Mouse (Mus musculus): ENCODE results near the gene Tcte2. TPM values are rescaled to one million over a fixed set of nuclear protein-coding genes. Genes with fewer than 3 reads are reported as not detected.

Tcte2 gene
- polyA plus RNA-seq, 1 experiment, result 8.1 TPM

DNA sequence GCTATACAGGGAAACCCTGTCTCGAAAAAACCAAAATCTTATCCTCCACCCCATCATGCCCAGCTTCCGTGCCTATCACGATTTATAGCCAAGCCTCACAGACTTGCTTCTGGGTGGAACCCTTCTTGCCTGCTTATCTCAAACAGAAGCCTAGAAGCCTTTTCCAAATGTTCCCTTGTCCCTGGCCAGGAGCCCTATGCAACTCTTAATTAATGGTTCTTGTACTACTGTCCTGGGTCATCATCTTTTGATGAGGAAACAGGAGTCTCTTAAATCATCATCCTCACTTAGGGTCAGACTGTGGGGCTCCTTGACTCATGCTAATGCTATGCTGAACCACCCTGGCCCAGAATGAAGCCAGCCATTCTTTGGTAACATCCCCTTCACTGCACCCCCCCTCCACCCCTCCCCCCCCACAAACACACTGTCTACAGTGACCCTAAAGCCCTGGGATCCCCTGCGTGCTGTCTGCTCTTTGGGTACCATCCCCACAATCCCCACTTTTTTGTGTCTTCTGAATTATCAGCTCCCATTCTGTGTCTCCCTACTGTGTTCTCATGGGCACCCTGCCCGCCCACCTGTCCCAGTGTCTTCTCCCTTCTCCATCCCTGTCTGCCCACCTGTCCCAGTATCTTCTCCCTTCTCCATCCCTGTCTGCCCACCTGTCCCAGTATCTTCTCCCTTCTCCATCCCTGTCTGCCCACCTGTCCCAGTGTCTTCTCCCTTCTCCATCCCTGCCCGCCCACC, 30.5 kb downstream of the Tcte2 start:
- TF ChIP-seq CTCF (IDR thresholded peaks at IDR 0.05; ENCODE audit: insufficient read depth, low read length), result no peak
- no peak for TF ChIP-seq POLR2A (IDR thresholded peaks at IDR 0.05; ENCODE audit: borderline replicate concordance, extremely low read depth, low read depth, low read length)
- WGBS, result 85% methylated on average over 6 of the region's 6 CpGs
- no peak for DNase-seq
- H3K4me1 ChIP-seq (ENCODE audit: control insufficient read depth, insufficient read depth, low read length), result 0 out of 2 replicates have a peak, but pooled peaks cover 5% of the 10 kb centered on the region
- no peak overlapping the region for H3K4me3 ChIP-seq (replicated peaks; ENCODE audit: extremely low read depth, low read depth, low read length)

DNA sequence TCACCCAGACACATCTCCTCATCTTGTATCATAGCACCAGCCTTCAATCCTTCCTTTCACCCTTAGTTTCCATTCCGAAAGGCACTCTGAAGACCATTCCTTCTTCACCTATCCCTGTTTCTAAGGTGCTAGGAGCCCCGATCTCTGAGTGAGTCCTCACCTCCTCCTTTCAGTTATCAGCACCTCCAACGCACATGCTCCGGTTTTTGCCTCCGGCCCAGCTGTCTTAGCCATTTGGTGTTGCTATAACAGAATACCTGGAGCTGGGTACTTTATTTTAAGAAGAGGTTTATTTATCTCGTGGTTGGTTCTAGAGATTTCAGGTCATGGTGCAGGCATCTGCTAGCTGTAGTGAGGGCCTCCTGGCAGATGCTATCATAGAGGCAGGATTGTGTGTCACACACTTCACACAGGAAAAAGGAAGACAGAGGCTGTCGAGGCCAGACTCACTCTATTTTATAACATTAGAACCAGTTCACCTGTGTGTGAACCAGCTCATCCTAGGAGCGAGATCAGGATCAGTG, 34.7 kb downstream of the Tcte2 start:
- DNase-seq, result no peak
- Histone ChIP-seq H3K4me1 (ENCODE audit: control insufficient read depth, insufficient read depth, low read length) (0 out of 2 replicates have a peak, but pooled peaks cover 3% of the 10 kb centered on the region), H3K4me3 (replicated peaks; ENCODE audit: extremely low read depth, low read depth, low read length) (no peak overlapping the region)
- 90% methylated on average over 8 of the region's 8 CpGs for WGBS
- TF ChIP-seq POLR2A (IDR thresholded peaks at IDR 0.05; ENCODE audit: borderline replicate concordance, extremely low read depth, low read depth, low read length), result no peak
- TF ChIP-seq CTCF (IDR thresholded peaks at IDR 0.05; ENCODE audit: insufficient read depth, low read length), result no peak

DNA sequence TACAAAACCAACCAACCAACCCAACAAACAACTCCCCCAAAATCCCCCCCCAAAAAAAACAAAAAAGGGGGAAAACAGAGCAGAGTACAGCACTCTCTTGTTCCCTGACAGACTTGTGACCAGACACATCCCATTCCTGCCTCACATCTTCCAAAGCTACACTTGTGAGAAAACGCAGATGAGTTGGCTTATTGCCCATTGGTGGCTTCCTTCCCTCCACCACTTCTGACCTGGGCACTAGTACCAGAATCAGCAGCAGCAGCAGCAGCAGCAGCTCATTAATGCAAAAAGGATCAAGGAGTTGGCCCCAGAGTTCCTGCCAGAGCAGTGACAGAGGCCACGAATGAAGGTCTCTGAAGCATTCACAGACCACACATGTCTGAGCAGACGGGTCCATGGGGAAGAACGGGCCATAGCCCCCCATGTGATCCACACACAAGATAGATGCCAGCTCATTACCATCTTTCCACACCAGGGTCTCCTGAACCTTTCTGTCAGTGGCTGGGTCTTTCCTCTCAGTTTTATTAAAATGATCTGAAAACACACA, 36.5 kb downstream of the Tcte2 start:
- TF ChIP-seq POLR2A (IDR thresholded peaks at IDR 0.05; ENCODE audit: borderline replicate concordance, extremely low read depth, low read depth, low read length) (no peak), CTCF (IDR thresholded peaks at IDR 0.05; ENCODE audit: insufficient read depth, low read length) (no peak)
- no peak for DNase-seq
- Histone ChIP-seq H3K4me3 (replicated peaks; ENCODE audit: extremely low read depth, low read depth, low read length) (no peak overlapping the region), H3K4me1 (ENCODE audit: control insufficient read depth, insufficient read depth, low read length) (peaks cover 2% of the 10 kb centered on the region; the same call in 1 of the 2 replicates)
- WGBS, result 47% methylated on average over 4 of the region's 4 CpGs

DNA sequence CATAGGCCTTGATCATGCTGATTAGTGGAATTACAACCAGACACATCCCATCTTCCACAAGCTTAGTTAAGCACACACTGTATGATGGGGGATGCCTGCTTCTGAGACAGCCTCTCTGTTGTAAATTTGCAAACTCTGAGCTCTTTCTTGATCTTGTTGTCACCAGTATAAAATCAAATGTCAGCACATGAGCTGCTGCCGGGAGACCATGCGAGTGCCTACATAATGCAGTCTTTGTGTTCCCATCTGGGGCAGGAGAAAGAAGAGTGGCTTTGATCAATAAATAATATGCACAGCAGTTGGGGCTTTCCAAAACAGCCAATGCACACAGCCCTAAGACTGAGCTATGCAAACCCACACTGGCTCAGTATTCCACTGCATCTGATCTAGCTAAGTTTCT, 39.2 kb downstream of the Tcte2 start:
- no peak for DNase-seq
- TF ChIP-seq CTCF (IDR thresholded peaks at IDR 0.05; ENCODE audit: insufficient read depth, low read length) (no peak), POLR2A (IDR thresholded peaks at IDR 0.05; ENCODE audit: borderline replicate concordance, extremely low read depth, low read depth, low read length) (no peak)
- H3K4me1 ChIP-seq (ENCODE audit: control insufficient read depth, insufficient read depth, low read length), result peaks cover 2% of the 10 kb centered on the region; the same call in 1 of the 2 replicates

DNA sequence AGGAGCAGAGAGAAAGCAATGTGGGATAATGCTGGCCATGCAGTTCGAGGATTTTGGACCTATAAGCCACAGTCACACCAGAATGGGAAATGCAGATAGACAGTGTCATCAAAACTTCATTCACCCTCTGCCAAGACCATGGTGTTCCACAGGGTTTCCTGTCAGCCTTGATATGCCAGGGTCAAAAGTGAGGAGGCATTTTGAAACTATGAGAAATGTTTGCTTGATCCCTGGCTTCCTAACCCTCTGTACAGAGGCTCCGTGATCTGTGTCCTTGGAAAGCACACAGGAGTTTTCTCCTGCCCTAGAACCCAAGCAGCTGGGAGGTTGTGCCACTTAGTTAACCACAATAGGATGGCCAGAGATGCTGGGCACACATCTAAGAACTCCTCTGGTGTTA, 40.3 kb downstream of the Tcte2 start:
- no peak for DNase-seq
- Histone ChIP-seq H3K4me1 (ENCODE audit: control insufficient read depth, insufficient read depth, low read length) (peaks cover 2% of the 10 kb centered on the region; the same call in 1 of the 2 replicates), H3K4me3 (replicated peaks; ENCODE audit: extremely low read depth, low read depth, low read length) (no peak overlapping the region)
- TF ChIP-seq POLR2A (IDR thresholded peaks at IDR 0.05; ENCODE audit: borderline replicate concordance, extremely low read depth, low read depth, low read length), result no peak
- TF ChIP-seq CTCF (IDR thresholded peaks at IDR 0.05; ENCODE audit: insufficient read depth, low read length), result no peak
- WGBS, result 41% methylated on average over 2 of the region's 2 CpGs

More for the DNA sequence above, 39.2 kb downstream of the Tcte2 start:
- 86% methylated on average over 2 of the region's 2 CpGs for WGBS
- no peak overlapping the region for H3K4me3 ChIP-seq (replicated peaks; ENCODE audit: extremely low read depth, low read depth, low read length)

DNA sequence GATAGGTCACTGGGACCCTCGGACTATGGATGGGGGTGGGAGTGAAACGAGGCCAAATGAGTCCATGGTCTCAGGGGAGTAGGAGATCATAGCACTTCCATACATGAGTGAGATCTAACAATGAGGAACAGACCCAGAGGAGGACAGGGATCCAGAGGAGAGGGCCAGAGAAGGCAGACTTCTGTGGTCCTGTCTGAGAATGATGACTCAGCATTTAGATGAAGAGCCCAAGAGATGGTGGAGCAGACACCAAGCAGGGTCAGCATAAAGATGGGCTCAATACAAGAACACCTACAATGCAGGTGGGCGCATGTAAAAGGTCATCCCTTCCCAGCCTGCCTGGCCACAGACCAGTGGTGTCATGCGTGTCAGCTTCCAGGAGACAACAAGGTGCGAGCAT, 41.4 kb downstream of the Tcte2 start:
- Histone ChIP-seq H3K4me3 (replicated peaks; ENCODE audit: extremely low read depth, low read depth, low read length) (no peak overlapping the region), H3K4me1 (ENCODE audit: control insufficient read depth, insufficient read depth, low read length) (peaks cover 2% of the 10 kb centered on the region; the same call in 1 of the 2 replicates)
- DNase-seq, result no peak
- 93% methylated on average over 5 of the region's 5 CpGs for WGBS
- TF ChIP-seq CTCF (IDR thresholded peaks at IDR 0.05; ENCODE audit: insufficient read depth, low read length), result no peak
- no peak for TF ChIP-seq POLR2A (IDR thresholded peaks at IDR 0.05; ENCODE audit: borderline replicate concordance, extremely low read depth, low read depth, low read length)

DNA sequence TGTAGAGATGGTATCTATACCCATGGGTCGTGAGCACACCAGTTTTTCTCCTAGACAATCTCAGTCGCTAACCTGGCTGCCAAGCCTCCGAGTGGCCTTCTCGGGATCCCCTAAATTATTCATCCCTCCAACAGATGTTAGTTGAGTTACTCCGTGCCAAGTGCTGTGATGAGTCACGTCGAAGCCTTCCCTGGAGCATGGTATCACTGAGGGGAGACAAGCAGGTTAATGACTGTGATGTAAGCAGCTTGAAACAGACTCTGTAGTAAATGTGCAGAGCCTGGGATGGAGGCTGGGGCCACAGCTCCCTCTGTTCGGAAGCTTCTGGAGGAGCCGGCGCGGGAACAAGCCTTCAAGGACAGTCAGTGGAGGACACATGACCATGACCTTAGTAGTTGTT, 44.2 kb downstream of the Tcte2 start:
- 86% methylated on average over 11 of the region's 11 CpGs for WGBS
- DNase-seq, result no peak
- TF ChIP-seq CTCF (IDR thresholded peaks at IDR 0.05; ENCODE audit: insufficient read depth, low read length), result no peak
- no peak for TF ChIP-seq POLR2A (IDR thresholded peaks at IDR 0.05; ENCODE audit: borderline replicate concordance, extremely low read depth, low read depth, low read length)
- peaks cover 6% of the 10 kb centered on the region; the same call in 1 of the 2 replicates for H3K4me1 ChIP-seq (ENCODE audit: control insufficient read depth, insufficient read depth, low read length)
- no peak overlapping the region for H3K4me3 ChIP-seq (replicated peaks; ENCODE audit: extremely low read depth, low read depth, low read length)

DNA sequence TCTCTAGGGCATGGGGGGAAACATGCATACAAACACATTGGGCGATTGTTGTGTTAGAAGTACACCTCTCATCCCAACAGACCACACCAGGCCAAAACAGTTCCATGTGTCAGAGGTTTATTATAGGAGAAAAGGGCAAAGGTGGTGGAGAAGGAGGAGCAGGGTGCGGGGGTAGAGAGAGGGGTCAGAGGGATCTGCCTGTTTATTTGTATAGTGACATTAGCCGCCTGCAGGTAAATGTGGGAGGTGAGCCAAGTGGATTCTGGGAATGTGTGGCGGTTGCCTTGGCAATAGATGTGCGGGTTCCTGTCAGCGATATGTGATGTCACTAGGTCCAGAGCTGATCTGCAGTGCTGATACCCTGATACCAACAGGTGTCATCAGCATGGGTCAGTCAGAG, 45.3 kb downstream of the Tcte2 start:
- 84% methylated on average over 6 of the region's 6 CpGs for WGBS
- Histone ChIP-seq H3K4me1 (ENCODE audit: control insufficient read depth, insufficient read depth, low read length) (peaks cover 6% of the 10 kb centered on the region; the same call in 1 of the 2 replicates), H3K4me3 (replicated peaks; ENCODE audit: extremely low read depth, low read depth, low read length) (no peak overlapping the region)
- no peak for DNase-seq
- no peak for TF ChIP-seq POLR2A (IDR thresholded peaks at IDR 0.05; ENCODE audit: borderline replicate concordance, extremely low read depth, low read depth, low read length)
- no peak for TF ChIP-seq CTCF (IDR thresholded peaks at IDR 0.05; ENCODE audit: insufficient read depth, low read length)

DNA sequence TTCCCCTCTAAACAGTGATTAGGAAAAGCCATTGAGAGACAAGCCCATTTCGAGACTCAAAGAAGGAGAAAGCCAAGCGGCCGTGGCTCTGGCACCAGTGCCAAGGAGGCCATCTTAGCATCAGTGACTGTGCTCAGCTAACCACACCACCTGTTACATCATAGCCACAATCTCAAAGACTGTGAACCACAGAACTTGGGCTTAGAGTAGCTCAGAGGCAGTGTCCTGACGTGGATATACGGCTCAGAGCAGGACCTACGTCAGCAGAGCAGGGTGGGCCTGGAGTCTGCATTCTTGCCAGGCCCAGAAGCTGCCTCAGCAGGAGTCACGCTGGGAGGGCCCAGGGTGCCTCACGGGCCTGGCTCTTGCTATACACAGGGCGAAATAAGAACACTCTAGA, 46.1 kb downstream of the Tcte2 start:
- no peak for DNase-seq
- no peak overlapping the region for H3K4me3 ChIP-seq (replicated peaks; ENCODE audit: extremely low read depth, low read depth, low read length)
- H3K4me1 ChIP-seq (ENCODE audit: control insufficient read depth, insufficient read depth, low read length), result peaks cover 4% of the 10 kb centered on the region; the same call in 1 of the 2 replicates
- 61% methylated on average over 9 of the region's 9 CpGs for WGBS
- TF ChIP-seq POLR2A (IDR thresholded peaks at IDR 0.05; ENCODE audit: borderline replicate concordance, extremely low read depth, low read depth, low read length), result no peak
- no peak for TF ChIP-seq CTCF (IDR thresholded peaks at IDR 0.05; ENCODE audit: insufficient read depth, low read length)

Measured in lung, adult 2 months (tissue).